Mouse (Mus musculus) cerebellum, adult 2 months (tissue): ENCODE results near the gene Atf3.

Source experiments
- CTCF ChIP-seq: fragments of 200-500 bp; IDR thresholded peaks from 2 replicates; pipeline ENCODE4 v1.5.1; 2011; ENCODE audit warnings: low read depth, mild to moderate bottlenecking, control low read depth, low read length, moderate library complexity, borderline replicate concordance; ENCODE audit not compliant: insufficient read depth
- POLR2A ChIP-seq: fragments of 200-500 bp; IDR thresholded peaks from 2 replicates; pipeline ENCODE4 v1.6.1; 2011; ENCODE audit warnings: low read length, control low read depth, borderline replicate concordance; ENCODE audit not compliant: insufficient read depth

DNA sequence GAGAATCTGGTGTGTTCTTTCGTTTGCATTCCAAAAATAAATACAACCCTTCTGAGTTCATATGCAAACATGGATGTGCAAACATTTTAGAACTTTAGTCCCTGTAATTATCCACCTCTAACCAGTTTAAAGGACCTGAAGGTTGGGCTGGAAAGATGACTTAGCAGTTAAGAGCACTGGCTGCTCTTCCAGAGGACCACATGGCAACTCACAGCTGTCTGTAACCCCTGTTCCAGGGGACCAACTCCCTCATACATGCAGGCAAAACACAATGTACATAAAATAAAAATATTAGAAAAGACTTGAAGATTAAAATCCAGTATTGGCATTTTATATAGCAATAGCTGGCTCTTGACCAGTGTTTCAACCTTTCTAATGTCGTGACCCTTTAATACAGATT is 7.9 kb upstream of the Atf3 start:
- TF ChIP-seq POLR2A (no peak), CTCF (no peak)
